Mouse (Mus musculus): ENCODE data around the gene Plin5.

DNA sequence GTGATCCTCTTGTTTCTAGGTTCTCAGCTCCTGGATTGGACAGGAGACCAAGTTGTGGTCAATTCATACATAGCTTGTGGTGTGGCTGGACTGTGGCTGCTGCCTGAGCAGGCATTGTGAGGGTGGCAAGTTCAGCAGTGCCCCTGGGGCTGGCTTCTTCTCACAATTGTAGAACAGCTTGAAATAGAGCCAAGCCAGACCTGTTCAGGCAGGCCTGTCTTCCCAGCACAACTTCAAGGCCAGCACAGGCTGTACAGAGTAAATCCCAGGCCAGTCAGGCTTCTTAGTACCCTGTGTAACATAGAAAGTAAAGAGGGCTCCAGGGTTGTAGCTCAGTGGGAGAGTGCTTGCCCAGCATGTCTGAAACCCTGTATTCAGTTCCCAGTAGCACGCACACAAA, 24.6 kb downstream of the Plin5 start:
- TF ChIP-seq EP300 (IDR thresholded peaks at IDR 0.05; ENCODE audit: low read depth) (no peak), CTCF (IDR thresholded peaks at IDR 0.05; ENCODE audit: low read depth) (no peak)

Measured in liver, postnatal 0 days (tissue).